Mouse (Mus musculus) CD4-positive, CD25-positive, alpha-beta regulatory T cell (primary cell): ENCODE measurements around the gene Icmt. TPM values are rescaled to one million over a fixed set of nuclear protein-coding genes. Genes with fewer than 3 reads are reported as not detected.

Experiments
- polyA plus RNA-seq: library from polyadenylated mRNA; unstranded; fragments of 100-300 nt; shearing (Covaris generic); gene quantifications from one replicate; pipeline ENCODE4 v1.2.1, GENCODE M21; 2017

Gene Icmt
- polyA plus RNA-seq: 20.2 TPM

DNA sequence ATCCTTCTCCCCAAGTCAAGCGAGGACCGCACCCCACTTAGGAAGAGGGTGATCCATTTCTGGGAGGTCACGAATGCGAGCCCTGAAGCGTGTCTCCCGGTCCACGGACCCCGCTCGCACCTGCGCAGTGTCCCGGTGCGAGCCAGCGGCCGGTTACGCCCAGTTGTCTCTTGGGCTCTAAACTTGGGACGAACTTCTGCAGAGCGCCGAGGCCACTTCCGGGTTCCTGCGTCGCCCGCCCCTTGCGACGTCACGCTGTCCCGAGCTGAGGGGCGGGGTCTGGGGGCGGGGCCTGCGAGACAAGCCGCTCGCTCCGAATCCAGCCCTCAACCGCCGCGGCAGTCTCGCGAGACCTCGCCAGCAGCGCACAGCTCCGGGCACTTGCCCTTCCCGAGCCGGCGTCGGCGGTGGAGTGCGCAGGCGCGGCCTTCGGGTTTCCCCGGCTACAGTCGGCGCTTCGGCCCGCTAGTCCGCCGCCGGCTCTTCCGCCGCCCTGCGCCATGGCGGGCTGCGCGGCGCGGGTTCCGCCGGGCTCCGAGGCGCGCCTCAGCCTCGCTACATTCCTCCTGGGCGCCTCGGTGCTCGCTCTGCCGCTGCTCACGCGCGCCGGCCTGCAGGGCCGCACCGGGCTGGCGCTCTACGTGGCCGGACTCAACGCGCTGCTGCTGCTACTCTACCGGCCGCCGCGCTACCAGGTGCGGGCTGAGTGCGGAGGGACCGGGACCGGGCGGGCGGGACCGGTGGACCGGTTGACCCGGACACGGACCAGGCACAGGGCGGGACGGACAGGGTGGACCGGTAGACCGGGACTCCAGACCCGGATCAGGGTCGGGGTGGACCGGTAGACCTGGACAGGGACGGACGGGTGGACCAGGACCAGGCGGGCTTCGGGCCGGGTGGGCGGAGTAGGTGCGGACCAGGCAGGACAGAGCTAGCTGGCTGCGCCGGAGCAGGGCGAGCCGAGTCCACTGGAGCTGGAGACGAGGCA is at the start of gene Icmt:
Gene Icmt (plus strand): TSS at position 354 of the 988 bp plus-strand sequence.

GRCm38 (mm10) chr4:152273621-152274236 is 23.3 kb upstream of the Icmt start, which contains the start of gene Gpr153:
Gpr153 (plus strand) TSS chr4:152274232.

GRCm38 (mm10) chr4:152291562-152291961 is 5.5 kb upstream of the Icmt start, which contains the start of gene Hes3:
Hes3 (minus strand) TSS chr4:152291662.

GRCm38 (mm10) chr4:152318517-152319234 is 21.6 kb downstream of the Icmt start, which contains the start of gene Rnf207:
Rnf207 (minus strand) TSS chr4:152318993.

GRCm38 (mm10) chr4:152325574-152326411 is 28.8 kb downstream of the Icmt start, which contains the start of gene Rpl22:
Rpl22 (plus strand) TSS chr4:152325742.

GRCm38 (mm10) chr4:152338419-152339292 is 41.6 kb downstream of the Icmt start, which contains the start of gene Chd5:
Chd5 (plus strand) TSS chr4:152338651.

Other genes starting within 250 kb of the Icmt start
- gene Plekhg5, start 224.7 kb upstream of the Icmt start, polyA plus RNA-seq: 8.7 TPM
- 212 TPM for gene Tnfrsf25, start 181.3 kb upstream of the Icmt start, polyA plus RNA-seq
- 52.1 TPM for gene Espn, start 144.9 kb upstream of the Icmt start, polyA plus RNA-seq
- gene Hes2, start 138.4 kb upstream of the Icmt start, polyA plus RNA-seq: not detected
- 68.7 TPM for gene Acot7, start 119.1 kb upstream of the Icmt start, polyA plus RNA-seq
- gene Gpr153, start 23.0 kb upstream of the Icmt start, polyA plus RNA-seq: 0.20 TPM
- not detected for gene Hes3, start 5.6 kb upstream of the Icmt start, polyA plus RNA-seq
- gene Rnf207, start 21.8 kb downstream of the Icmt start, polyA plus RNA-seq: not detected
- 441 TPM for gene Rpl22, start 28.5 kb downstream of the Icmt start, polyA plus RNA-seq
- gene Chd5, start 41.4 kb downstream of the Icmt start, polyA plus RNA-seq: 0.08 TPM
- 0.51 TPM for gene Nphp4, start 179.5 kb downstream of the Icmt start, polyA plus RNA-seq
- gene Kcnab2, start 180.6 kb downstream of the Icmt start, polyA plus RNA-seq: 129 TPM